Mouse (Mus musculus) MEL (cell line): ENCODE measurements at regions not wholly inside any gene's neighbourhood (a gene's known extent, or its start where the extent isn't known, plus 50 kb on each side); places are given as distances from the start of the nearest gene placed in this dataset.

Experiments used
- CTCF ChIP-seq, 3 experiments: IDR thresholded peaks in 2 of 3; conservative IDR thresholded peaks in 1 of 3; 2 replicates each; pipeline ENCODE4 v1.5.1; 2011 to 2012; ENCODE audit warnings: low read length in 3 of 3, low read depth in 2 of 3, mild to moderate bottlenecking in 2 of 3, improper control_type of control experiment in 1 of 3, inconsistent platforms in 1 of 3, mixed read lengths in 1 of 3, moderate library complexity in 1 of 3; ENCODE audit not compliant: control insufficient read depth in 1 of 3, insufficient read depth in 1 of 3, poor library complexity in 1 of 3, severe bottlenecking in 1 of 3
- E2F4 ChIP-seq: IDR thresholded peaks from 2 replicates; pipeline ENCODE4 v1.6.1; 2011; ENCODE audit warnings: low read depth, low read length, improper control_type of control experiment, borderline replicate concordance
- GABPA ChIP-seq: IDR thresholded peaks from 2 replicates; pipeline ENCODE4 v1.6.1; 2012; ENCODE audit warnings: low read depth, mild to moderate bottlenecking, inconsistent platforms, low read length, improper control_type of control experiment, moderate library complexity
- GATA1 ChIP-seq: IDR thresholded peaks from 2 replicates; pipeline ENCODE4 v1.6.1; 2011; ENCODE audit warnings: low read depth, low read length, improper control_type of control experiment
- JUND ChIP-seq: IDR thresholded peaks from 2 replicates; pipeline ENCODE4 v1.6.1; 2011; ENCODE audit warnings: low read depth, mild to moderate bottlenecking, improper control_type of control experiment, low read length
- MAX ChIP-seq: IDR thresholded peaks from 2 replicates; pipeline ENCODE4 v1.6.1; 2011; ENCODE audit warnings: low read length, improper control_type of control experiment
- MYB ChIP-seq: IDR thresholded peaks from 2 replicates; pipeline ENCODE4 v1.6.1; 2011; ENCODE audit warnings: mild to moderate bottlenecking, low read depth, low read length, improper control_type of control experiment
- POLR2A ChIP-seq, 2 experiments: IDR thresholded peaks; 2 replicates each; pipeline ENCODE4 v1.6.1; 2011 to 2012; ENCODE audit warnings: low read length in 2 of 2, mild to moderate bottlenecking in 2 of 2, control low read depth in 1 of 2, improper control_type of control experiment in 1 of 2, low read depth in 1 of 2, moderate library complexity in 1 of 2; ENCODE audit not compliant: control insufficient read depth in 1 of 2, insufficient read depth in 1 of 2, poor library complexity in 1 of 2
- SIN3A ChIP-seq: IDR thresholded peaks from 2 replicates; pipeline ENCODE4 v1.6.1; 2012; ENCODE audit warnings: low read length, improper control_type of control experiment, inconsistent platforms
- USF1 ChIP-seq: IDR thresholded peaks from 2 replicates; pipeline ENCODE4 v1.6.1; 2014; ENCODE audit warnings: low read depth, mild to moderate bottlenecking, inconsistent platforms, low read length, improper control_type of control experiment, moderate library complexity
- USF2 ChIP-seq, 2 experiments: IDR thresholded peaks; 2 replicates each; pipeline ENCODE4 v1.6.1; 2011 to 2012; ENCODE audit warnings: improper control_type of control experiment in 2 of 2, low read length in 2 of 2, borderline replicate concordance in 1 of 2, inconsistent platforms in 1 of 2, low read depth in 1 of 2, mild to moderate bottlenecking in 1 of 2; ENCODE audit not compliant: insufficient read depth in 1 of 2
- ZKSCAN1 ChIP-seq: IDR thresholded peaks from 2 replicates; pipeline ENCODE4 v1.6.1; 2012; ENCODE audit warnings: low read depth, mild to moderate bottlenecking, inconsistent platforms, low read length, improper control_type of control experiment, moderate library complexity

DNA sequence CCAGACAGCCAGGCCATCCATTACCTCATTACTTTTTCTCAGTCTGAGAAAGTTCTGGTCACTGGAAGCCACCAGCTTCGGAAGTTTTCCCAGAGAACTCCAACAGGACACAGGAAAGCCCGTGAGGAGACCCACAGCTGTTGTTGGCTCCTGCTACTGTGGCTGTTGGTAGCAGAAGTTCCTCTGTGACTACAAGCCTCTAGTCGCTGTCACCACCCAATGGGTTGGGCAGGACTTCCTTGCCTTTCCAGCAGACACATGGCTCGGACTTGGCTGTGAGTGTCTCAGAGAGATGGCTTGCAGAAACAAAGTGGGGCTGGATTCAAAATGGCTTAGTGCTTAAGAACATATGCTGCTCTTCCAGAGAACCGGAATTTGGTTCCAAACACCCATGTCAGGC is 114.8 kb upstream of the Zfp618 start:
- TF ChIP-seq USF2 (IDR thresholded peaks at IDR 0.05; ENCODE audit: borderline replicate concordance in 1 of 2, insufficient read depth in 1 of 2, low read depth in 1 of 2, low read length in 2 of 2) (no peak), USF1 (no peak), CTCF (IDR thresholded peaks at IDR 0.05 in 2 of 3, conservative IDR thresholded peaks at IDR 0.05 in 1 of 3; ENCODE audit: control insufficient read depth in 1 of 3, insufficient read depth in 1 of 3, low read depth in 2 of 3, low read length in 3 of 3, poor library complexity in 1 of 3, severe bottlenecking in 1 of 3) (no peak), MYB (no peak), MAX (no peak), POLR2A (IDR thresholded peaks at IDR 0.05; ENCODE audit: control insufficient read depth in 1 of 2, insufficient read depth in 1 of 2, low read depth in 1 of 2, low read length in 2 of 2, poor library complexity in 1 of 2) (no peak), JUND (no peak), GATA1 (no peak), GABPA (no peak), SIN3A (no peak), E2F4 (no peak), ZKSCAN1 (no peak)
